In genomic region chr13:84570206-84570605, GRCm38 (mm10) we compare ENCODE assay signal across 17 mouse cellular contexts.
A peak's percentile ranks its signal among the peaks of the same experiment; 100 is the strongest.
DNase-seq lines count a peak whose midpoint lies in the region; ATAC-seq and TF ChIP-seq lines count a peak whose summit lies in the region.
"Had no signal": no experiment of that assay in that cellular context is flagged by ENCODE, and none has a peak within 500 bp of the region (broad histone marks: within the 10 kb centered on the region; RNA-seq: fewer than 3 reads in every experiment).

No protein-coding gene starts in this region.

- no peak overlapping the region for H3K4me2 ChIP-seq in forebrain, embryonic 16.5 days (ENCODE audit: low read length)
- H3K4me2 ChIP-seq in midbrain, embryonic 12.5 days (replicated peaks): no peak overlapping the region

- H3K4me1 ChIP-seq in forebrain, embryonic 10.5 days: peaks cover 53% of the 10 kb centered on the region
- peaks cover 24% of the 10 kb centered on the region for H3K4me1 ChIP-seq in forebrain, embryonic 16.5 days (replicated peaks; ENCODE audit: control insufficient read depth, insufficient read depth, low read length)
- H3K4me1 ChIP-seq in midbrain, embryonic 12.5 days: peaks cover 28% of the 10 kb centered on the region

- H3K9me3 ChIP-seq in forebrain, embryonic 10.5 days: no peaks in the 10 kb centered on the region
- H3K9me3 ChIP-seq in forebrain, embryonic 16.5 days (ENCODE audit: control insufficient read depth, low read length): no peaks in the 10 kb centered on the region
- no peaks in the 10 kb centered on the region for H3K9me3 ChIP-seq in midbrain, embryonic 12.5 days

- no peak for ATAC-seq in forebrain, embryonic 16.5 days
- ATAC-seq in midbrain, embryonic 12.5 days (ENCODE audit: low FRiP score, low read depth): no peak
- ATAC-seq: liver, postnatal 0 days had no signal

- no peak for DNase-seq in layer of hippocampus, adult 2 months (ENCODE audit: low spot score in 2 of 2)
- DNase-seq in layer of hippocampus, adult 18-20 months (ENCODE audit: low spot score in 2 of 2): no peak
- no peak for DNase-seq in forebrain, embryonic 10.5 days (ENCODE audit: extremely low spot score, low spot score)
- DNase-seq in thymus, postnatal 36 days: no peak
- no peak for DNase-seq in adrenal gland, adult 8-10 months
- no peak for DNase-seq in embryo, embryonic 10 days (ENCODE audit: low spot score)
- DNase-seq: adrenal gland, adult 2 months; cerebellum, adult 18-20 months; heart, adult 11 months; kidney, adult 18-20 months; kidney, postnatal 36 days; liver; liver, postnatal 0 days; lung, postnatal 36 days; retina, postnatal 1 day had no signal

- no peak overlapping the region for H3K4me3 ChIP-seq in layer of hippocampus, adult 2 months
- H3K4me3 ChIP-seq in forebrain, embryonic 10.5 days: no peak overlapping the region
- H3K4me3 ChIP-seq in forebrain, embryonic 16.5 days (replicated peaks; ENCODE audit: low read length): no peak overlapping the region
- H3K4me3 ChIP-seq in midbrain, embryonic 12.5 days: no peak overlapping the region

- H3K36me3 ChIP-seq in forebrain, embryonic 10.5 days (replicated peaks): no peaks in the 10 kb centered on the region
- no peaks in the 10 kb centered on the region for H3K36me3 ChIP-seq in forebrain, embryonic 16.5 days (ENCODE audit: control insufficient read depth, insufficient read depth)
- no peaks in the 10 kb centered on the region for H3K36me3 ChIP-seq in midbrain, embryonic 12.5 days

- no peaks in the 10 kb centered on the region for H3K27me3 ChIP-seq in forebrain, embryonic 10.5 days (ENCODE audit: poor library complexity, severe bottlenecking)
- no peaks in the 10 kb centered on the region for H3K27me3 ChIP-seq in forebrain, embryonic 16.5 days (replicated peaks; ENCODE audit: control insufficient read depth, insufficient read depth, low read length)
- no peaks in the 10 kb centered on the region for H3K27me3 ChIP-seq in midbrain, embryonic 12.5 days

- no peak overlapping the region for H3K9ac ChIP-seq in forebrain, embryonic 16.5 days (replicated peaks; ENCODE audit: low read depth, low read length)
- H3K9ac ChIP-seq in midbrain, embryonic 12.5 days (replicated peaks): no peak overlapping the region
- H3K9ac ChIP-seq: liver, postnatal 0 days had no signal

- TF ChIP-seq CTCF in layer of hippocampus, adult 2 months (conservative IDR thresholded peaks at IDR 0.05): no peak

- 72% methylated on average over 2 of the region's 2 CpGs for WGBS in forebrain, embryonic 10.5 days
- WGBS in forebrain, embryonic 16.5 days: 12% methylated on average over 2 of the region's 2 CpGs
- WGBS in midbrain, embryonic 12.5 days: 41% methylated on average over 2 of the region's 2 CpGs

- H3K27ac ChIP-seq in layer of hippocampus, adult 2 months: peak overlapping the region; percentile 16; the same call in 1 of the 2 replicates
- peak overlapping the region; percentile 84 for H3K27ac ChIP-seq in forebrain, embryonic 10.5 days
- H3K27ac ChIP-seq in forebrain, embryonic 16.5 days (ENCODE audit: low read length): peak overlapping the region; percentile 89
- H3K27ac ChIP-seq in midbrain, embryonic 12.5 days (replicated peaks): peak overlapping the region; percentile 83

Comparison
In these comparisons a context has a peak if more than half of its experiments do, and no peak if none do; other contexts are left out.
1. H3K27ac ChIP-seq: peak in every context shown above with its lines; median percentile 89 in forebrain, embryonic 16.5 days; 84 in forebrain, embryonic 10.5 days; 83 in midbrain, embryonic 12.5 days; 16 in layer of hippocampus, adult 2 months.